Mouse (Mus musculus): ENCODE measurements around the gene Tent5a. TPM values are rescaled to one million over a fixed set of nuclear protein-coding genes. Genes with fewer than 3 reads are reported as not detected.
A peak's percentile ranks its signal among the peaks of the same experiment; 100 is the strongest.

The Tent5a gene
- total and polyA plus RNA-seq, 3 experiments: 7.0 to 15.2 TPM; not detected in 1

- TF ChIP-seq TAL1 (IDR thresholded peaks at IDR 0.05; ENCODE audit: low read length): 0 out of 2 replicates have a peak, but pooled peaks have one; percentile 10
- no peak for TF ChIP-seq POLR2AphosphoS2 (IDR thresholded peaks at IDR 0.05; ENCODE audit: low read length)
- TF ChIP-seq ZC3H11A (IDR thresholded peaks at IDR 0.05; ENCODE audit: low read depth, low read length): no peak
- TF ChIP-seq POLR2A (IDR thresholded peaks at IDR 0.05; ENCODE audit: control insufficient read depth in 1 of 2, insufficient read depth in 1 of 2, low read depth in 1 of 2, low read length in 2 of 2, poor library complexity in 1 of 2): peak in 1 of 2 experiments; percentile 43; a peak in 1 of 4 replicates
- no peak for TF ChIP-seq HCFC1 (IDR thresholded peaks at IDR 0.05; ENCODE audit: low read depth, low read length)
These were observed 16.0 kb upstream of the Tent5a start (continued) for GRCm38 (mm10) chr9:85342892-85343785.

GRCm38 (mm10) chr9:85340303-85340702 lies 13.2 kb upstream of the Tent5a start:
- Histone ChIP-seq H3K27ac (ENCODE audit: control insufficient read depth, low read depth, low read length) (no peak overlapping the region; the same call in 1 of the 2 replicates), H3K4me3 (ENCODE audit: control insufficient read depth in 1 of 2, insufficient read depth in 1 of 2, low read depth in 2 of 2, low read length in 2 of 2) (no peak overlapping the region), H3K9ac (ENCODE audit: control insufficient read depth, low read depth, low read length, poor library complexity, severe bottlenecking) (no peak overlapping the region), H3K4me1 (ENCODE audit: control insufficient read depth in 1 of 2, insufficient read depth in 2 of 2, low read length in 2 of 2) (peaks cover 17 to 25% of the 10 kb centered on the region in 2 experiments), H3K36me3 (ENCODE audit: control insufficient read depth in 1 of 2, insufficient read depth in 2 of 2, low read length in 2 of 2) (peaks cover 0 to 44% of the 10 kb centered on the region in 2 experiments; a peak in 2 of 4 replicates), H3K79me2 (ENCODE audit: control insufficient read depth, insufficient read depth, low read length, poor library complexity) (no peaks in the 10 kb centered on the region), H3K9me3 (replicated peaks; ENCODE audit: insufficient read depth, low read length) (no peaks in the 10 kb centered on the region), H3K27me3 (ENCODE audit: control insufficient read depth in 1 of 2, insufficient read depth in 2 of 2, low read length in 2 of 2) (no peaks in the 10 kb centered on the region)
- peak; percentile 78 for DNase-seq (ENCODE audit: low read depth, low spot score)
- TF ChIP-seq TCF12 (IDR thresholded peaks at IDR 0.05; ENCODE audit: low read depth, low read length) (peak; percentile 94), JUND (IDR thresholded peaks at IDR 0.05; ENCODE audit: low read depth, low read length) (0 out of 2 replicates have a peak, but pooled peaks have one; percentile 25), SMC3 (IDR thresholded peaks at IDR 0.05; ENCODE audit: low read depth, low read length) (no peak), KAT2A (conservative IDR thresholded peaks at IDR 0.05; ENCODE audit: low read depth, low read length) (no peak), CHD2 (IDR thresholded peaks at IDR 0.05; ENCODE audit: low read length) (peak; percentile 16; the same call in 1 of the 2 replicates), E2F4 (IDR thresholded peaks at IDR 0.05; ENCODE audit: borderline replicate concordance, low read depth, low read length) (no peak), NRF1 (IDR thresholded peaks at IDR 0.05; ENCODE audit: insufficient read depth, low read depth, low read length, poor library complexity, severe bottlenecking) (no peak), TBP (IDR thresholded peaks at IDR 0.05; ENCODE audit: low read depth, low read length) (no peak), TAL1 (IDR thresholded peaks at IDR 0.05; ENCODE audit: low read length) (peak; percentile 72), EP300 (IDR thresholded peaks at IDR 0.05; ENCODE audit: low read depth in 1 of 2, low read length in 2 of 2) (peak; percentile 96 to 98), ZNF384 (IDR thresholded peaks at IDR 0.05; ENCODE audit: low read depth, low read length) (peak; percentile 84), ELF1 (IDR thresholded peaks at IDR 0.05; ENCODE audit: low read depth, low read length) (no peak), RCOR1 (IDR thresholded peaks at IDR 0.05; ENCODE audit: low read depth, low read length) (peak; percentile 99), ETS1 (IDR thresholded peaks at IDR 0.05; ENCODE audit: low read depth, low read length) (peak; percentile 90), MAX (IDR thresholded peaks at IDR 0.05; ENCODE audit: low read length) (0 out of 2 replicates have a peak, but pooled peaks have one; percentile 29), MAFK (IDR thresholded peaks at IDR 0.05; ENCODE audit: borderline replicate concordance, low read depth, low read length) (peak; percentile 24; the same call in 1 of the 2 replicates), GATA1 (IDR thresholded peaks at IDR 0.05; ENCODE audit: low read depth, low read length) (peak; percentile 97), MYB (IDR thresholded peaks at IDR 0.05; ENCODE audit: low read depth, low read length) (peak; percentile 96), SIN3A (IDR thresholded peaks at IDR 0.05; ENCODE audit: low read length) (peak; percentile 72), BHLHE40 (IDR thresholded peaks at IDR 0.05; ENCODE audit: borderline replicate concordance, low read depth, low read length) (peak; percentile 7; the same call in 1 of the 2 replicates), USF1 (IDR thresholded peaks at IDR 0.05; ENCODE audit: low read depth, low read length) (no peak)

All from MEL (cell line).